Comparison of ENCODE assay signal across 15 mouse cellular contexts in genomic region chr3:97978710-97979109, GRCm38 (mm10).
"Had no signal": no experiment of that assay in that cellular context is flagged by ENCODE, and none has a peak within 500 bp of the region (broad histone marks: within the 10 kb centered on the region; RNA-seq: fewer than 3 reads in every experiment).

No protein-coding gene starts in this region.

- H3K4me1 ChIP-seq: limb, embryonic 15.5 days; megakaryocyte, embryonic 14.5 days; midbrain, embryonic 15.5 days; neural tube, embryonic 13.5 days had no signal

- H3K27me3 ChIP-seq: limb, embryonic 15.5 days; liver, embryonic 12.5 days; megakaryocyte, embryonic 14.5 days; midbrain, embryonic 15.5 days; neural tube, embryonic 13.5 days had no signal

- H3K4me2 ChIP-seq: limb, embryonic 15.5 days; liver, embryonic 12.5 days; lung, embryonic 14.5 days; midbrain, embryonic 11.5 days; midbrain, embryonic 15.5 days; neural tube, embryonic 13.5 days had no signal

- H3K4me3 ChIP-seq: limb, embryonic 15.5 days; liver, embryonic 12.5 days; megakaryocyte, embryonic 14.5 days; midbrain, embryonic 15.5 days; neural tube, embryonic 13.5 days had no signal

- ATAC-seq: liver, embryonic 12.5 days; midbrain, embryonic 15.5 days had no signal

- H3K27ac ChIP-seq: kidney, postnatal 0 days; limb, embryonic 15.5 days; liver, embryonic 12.5 days; midbrain, embryonic 15.5 days; neural tube, embryonic 13.5 days had no signal

- H3K9ac ChIP-seq: limb, embryonic 15.5 days; liver, embryonic 12.5 days; lung, embryonic 14.5 days; midbrain, embryonic 15.5 days; neural tube, embryonic 13.5 days had no signal

- H3K9me3 ChIP-seq: limb, embryonic 15.5 days; liver, embryonic 12.5 days; midbrain, embryonic 15.5 days; neural tube, embryonic 13.5 days had no signal

- DNase-seq: kidney, adult 11 months; kidney, adult 9 months; kidney, postnatal 36 days; layer of hippocampus, adult 9-11 months; layer of hippocampus, postnatal 36 days; lung, embryonic 14.5 days; lung, postnatal 14 days; right cerebral cortex, postnatal 14 days had no signal

- H3K36me3 ChIP-seq: limb, embryonic 15.5 days; liver, embryonic 12.5 days; midbrain, embryonic 15.5 days; neural tube, embryonic 13.5 days had no signal
